Mouse (Mus musculus): ENCODE data around the gene Coro6. TPM values are rescaled to one million over a fixed set of nuclear protein-coding genes. Genes with fewer than 3 reads are reported as not detected.
A peak's percentile ranks its signal among the peaks of the same experiment; 100 is the strongest.

The Coro6 gene
- total RNA-seq, 1 experiment = 0.80 TPM

DNA sequence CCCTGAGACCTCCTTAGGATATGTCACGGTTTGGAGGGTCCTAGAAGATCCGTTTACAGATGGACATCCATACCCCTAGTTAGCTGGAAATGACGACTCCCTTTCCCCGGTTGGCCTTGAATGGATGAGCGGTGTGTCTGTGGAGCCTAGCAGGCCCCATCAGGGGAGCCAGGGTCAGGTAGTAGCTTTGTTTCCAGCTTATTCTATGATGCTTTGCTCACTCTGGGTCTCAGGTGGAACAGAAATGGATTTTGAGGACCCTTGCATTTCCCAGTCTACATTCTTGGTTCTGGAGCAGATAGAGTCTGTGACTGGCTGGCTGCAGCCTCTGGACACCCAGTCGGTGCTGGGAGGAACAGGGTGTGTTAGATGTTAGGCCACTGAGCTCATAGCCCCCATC, 32.6 kb downstream of the Coro6 start:
- Histone ChIP-seq H3K4me3 (ENCODE audit: insufficient read depth in 1 of 2, low read depth in 1 of 2, low read length in 2 of 2, poor library complexity in 1 of 2, severe bottlenecking in 1 of 2) (peak overlapping the region; percentile 76 to 94; a peak in 3 of 4 replicates), H3K9me3 (ENCODE audit: control insufficient read depth, insufficient read depth, low read depth, low read length) (no peaks in the 10 kb centered on the region), H3K4me1 (ENCODE audit: control insufficient read depth in 2 of 2, insufficient read depth in 2 of 2, low read length in 2 of 2, poor library complexity in 1 of 2) (peaks cover 18 to 36% of the 10 kb centered on the region in 2 experiments), H3K36me3 (ENCODE audit: control insufficient read depth, insufficient read depth, low read length, poor library complexity, severe bottlenecking) (peaks cover 7% of the 10 kb centered on the region; the same call in 1 of the 2 replicates), H3K9ac (ENCODE audit: insufficient read depth, low read depth, low read length, poor library complexity, severe bottlenecking) (peak overlapping the region; percentile 86; the same call in 1 of the 2 replicates), H3K27ac (ENCODE audit: insufficient read depth, low read depth, low read length, poor library complexity, severe bottlenecking) (no peak overlapping the region)
- DNase-seq (ENCODE audit: low read depth, low spot score) = no peak
- in situ Hi-C loops (cut with MboI; ENCODE audit: low sequenced_read_pairs in 2 of 2, unreplicated experiment in 2 of 2) = no loop called here
- TF ChIP-seq HCFC1 (IDR thresholded peaks at IDR 0.05; ENCODE audit: borderline replicate concordance, insufficient read depth, low read length) = no peak
- no peak for TF ChIP-seq ZNF384 (IDR thresholded peaks at IDR 0.05; ENCODE audit: low read depth, low read length)
- TF ChIP-seq ZC3H11A (IDR thresholded peaks at IDR 0.05; ENCODE audit: borderline replicate concordance, low read depth, low read length) = no peak
- no peak for TF ChIP-seq MAFK (IDR thresholded peaks at IDR 0.05; ENCODE audit: insufficient read depth, low read depth, low read length)
- TF ChIP-seq CHD2 (IDR thresholded peaks at IDR 0.05; ENCODE audit: low read depth, low read length) = no peak

DNA sequence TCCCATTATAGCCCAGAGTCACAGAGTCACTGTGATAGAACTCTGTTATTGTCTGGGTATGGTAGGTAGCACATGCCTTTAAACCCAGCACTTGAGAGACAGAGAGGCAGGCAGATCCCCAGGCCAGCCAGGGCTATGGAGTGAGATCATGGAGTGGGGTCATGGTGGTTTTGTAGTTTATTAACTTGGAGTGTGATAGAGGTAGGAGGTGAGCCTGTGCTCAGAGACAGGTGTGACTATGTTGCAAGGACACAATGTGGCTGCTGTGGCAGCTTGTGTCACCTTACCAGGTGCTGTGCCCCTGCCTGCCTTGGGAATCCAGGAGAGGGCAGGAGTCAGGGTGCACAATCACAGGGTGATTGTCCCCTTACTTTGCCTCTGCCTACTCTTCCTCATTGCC, 33.3 kb downstream of the Coro6 start:
- H3K9ac ChIP-seq (ENCODE audit: insufficient read depth, low read depth, low read length, poor library complexity, severe bottlenecking) = no peak overlapping the region
- H3K9me3 ChIP-seq (ENCODE audit: control insufficient read depth, insufficient read depth, low read depth, low read length) = no peaks in the 10 kb centered on the region
- peaks cover 14% of the 10 kb centered on the region for H3K36me3 ChIP-seq (ENCODE audit: control insufficient read depth, insufficient read depth, low read length, poor library complexity, severe bottlenecking)
- H3K4me3 ChIP-seq (ENCODE audit: insufficient read depth in 1 of 2, low read depth in 1 of 2, low read length in 2 of 2, poor library complexity in 1 of 2, severe bottlenecking in 1 of 2) = no peak overlapping the region
- in situ Hi-C loops (cut with MboI; ENCODE audit: low sequenced_read_pairs in 2 of 2, unreplicated experiment in 2 of 2) = no loop called here
- TF ChIP-seq ZNF384 (IDR thresholded peaks at IDR 0.05; ENCODE audit: low read depth, low read length) = no peak
- no peak for TF ChIP-seq ZC3H11A (IDR thresholded peaks at IDR 0.05; ENCODE audit: borderline replicate concordance, low read depth, low read length)
- TF ChIP-seq CHD2 (IDR thresholded peaks at IDR 0.05; ENCODE audit: low read depth, low read length) = no peak
- TF ChIP-seq HCFC1 (IDR thresholded peaks at IDR 0.05; ENCODE audit: borderline replicate concordance, insufficient read depth, low read length) = no peak
- TF ChIP-seq MAFK (IDR thresholded peaks at IDR 0.05; ENCODE audit: insufficient read depth, low read depth, low read length) = no peak
- no peak for DNase-seq (ENCODE audit: low read depth, low spot score)
- no peak overlapping the region for H3K27ac ChIP-seq (ENCODE audit: insufficient read depth, low read depth, low read length, poor library complexity, severe bottlenecking)
- peaks cover 18 to 41% of the 10 kb centered on the region in 2 experiments for H3K4me1 ChIP-seq (ENCODE audit: control insufficient read depth in 2 of 2, insufficient read depth in 2 of 2, low read length in 2 of 2, poor library complexity in 1 of 2)

DNA sequence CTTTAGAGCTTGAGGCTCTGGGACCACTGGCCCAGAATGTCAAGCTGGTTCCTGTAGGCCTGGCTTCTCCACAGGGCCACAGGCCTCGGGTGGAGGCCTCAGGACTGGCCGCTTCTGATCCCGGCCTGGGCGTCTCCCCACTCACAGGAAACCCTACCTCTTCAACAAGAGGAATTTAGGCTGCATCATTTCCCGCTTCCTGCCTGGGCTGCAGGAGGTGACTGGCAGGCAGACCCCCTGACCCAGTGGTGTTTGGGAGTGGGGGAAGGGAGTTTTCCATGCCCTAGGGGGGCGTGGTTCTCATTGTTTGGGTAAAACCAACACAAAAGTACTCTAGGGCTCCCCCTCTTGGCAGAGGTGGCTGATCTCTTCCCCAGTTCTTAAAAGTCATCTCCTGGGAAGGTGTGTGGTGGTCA, 35.1 kb downstream of the Coro6 start:
- Histone ChIP-seq H3K4me1 (ENCODE audit: control insufficient read depth in 2 of 2, insufficient read depth in 2 of 2, low read length in 2 of 2, poor library complexity in 1 of 2) (peaks cover 18 to 41% of the 10 kb centered on the region in 2 experiments), H3K27ac (ENCODE audit: insufficient read depth, low read depth, low read length, poor library complexity, severe bottlenecking) (peak overlapping the region; percentile 90), H3K36me3 (ENCODE audit: control insufficient read depth, insufficient read depth, low read length, poor library complexity, severe bottlenecking) (peaks cover 26% of the 10 kb centered on the region), H3K9ac (ENCODE audit: insufficient read depth, low read depth, low read length, poor library complexity, severe bottlenecking) (peak overlapping the region; percentile 52), H3K4me3 (ENCODE audit: insufficient read depth in 1 of 2, low read depth in 1 of 2, low read length in 2 of 2, poor library complexity in 1 of 2, severe bottlenecking in 1 of 2) (peak overlapping the region; percentile 20 to 39; a peak in 3 of 4 replicates), H3K9me3 (ENCODE audit: control insufficient read depth, insufficient read depth, low read depth, low read length) (no peaks in the 10 kb centered on the region)
- TF ChIP-seq HCFC1 (IDR thresholded peaks at IDR 0.05; ENCODE audit: borderline replicate concordance, insufficient read depth, low read length) = no peak
- in situ Hi-C loops (cut with MboI; ENCODE audit: low sequenced_read_pairs in 2 of 2, unreplicated experiment in 2 of 2) = no loop called here
- peak; percentile 97 for DNase-seq (ENCODE audit: low read depth, low spot score)

DNA sequence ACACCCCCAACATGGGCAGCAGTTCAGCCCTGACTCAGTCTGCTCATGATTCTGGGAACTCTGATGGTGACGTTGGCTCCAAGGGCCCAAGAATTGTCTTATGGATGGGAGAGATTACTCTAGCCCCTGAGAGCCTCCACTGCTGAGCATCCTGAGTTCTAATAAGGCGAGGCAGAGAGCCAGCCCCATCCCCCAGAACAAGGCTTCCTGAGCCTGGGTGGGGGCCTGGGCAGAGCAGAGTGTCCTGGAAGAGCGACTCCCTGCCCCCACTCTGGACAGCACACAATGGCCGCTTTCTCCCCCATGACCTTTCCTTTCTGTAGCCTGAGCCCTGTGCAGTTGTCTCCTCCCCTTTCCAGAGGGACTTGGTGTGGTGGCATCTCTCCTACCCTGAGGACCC, 35.6 kb downstream of the Coro6 start:
- Histone ChIP-seq H3K9ac (ENCODE audit: insufficient read depth, low read depth, low read length, poor library complexity, severe bottlenecking) (peak overlapping the region; percentile 51), H3K4me3 (ENCODE audit: insufficient read depth in 1 of 2, low read depth in 1 of 2, low read length in 2 of 2, poor library complexity in 1 of 2, severe bottlenecking in 1 of 2) (peak overlapping the region; percentile 6 to 19; a peak in 3 of 4 replicates), H3K36me3 (ENCODE audit: control insufficient read depth, insufficient read depth, low read length, poor library complexity, severe bottlenecking) (peaks cover 28% of the 10 kb centered on the region), H3K9me3 (ENCODE audit: control insufficient read depth, insufficient read depth, low read depth, low read length) (no peaks in the 10 kb centered on the region), H3K27ac (ENCODE audit: insufficient read depth, low read depth, low read length, poor library complexity, severe bottlenecking) (peak overlapping the region; percentile 82), H3K4me1 (ENCODE audit: control insufficient read depth in 2 of 2, insufficient read depth in 2 of 2, low read length in 2 of 2, poor library complexity in 1 of 2) (peaks cover 15 to 45% of the 10 kb centered on the region in 2 experiments)
- DNase-seq (ENCODE audit: low read depth, low spot score) = no peak
- TF ChIP-seq ZC3H11A (IDR thresholded peaks at IDR 0.05; ENCODE audit: borderline replicate concordance, low read depth, low read length) (no peak), HCFC1 (IDR thresholded peaks at IDR 0.05; ENCODE audit: borderline replicate concordance, insufficient read depth, low read length) (no peak), ZNF384 (IDR thresholded peaks at IDR 0.05; ENCODE audit: low read depth, low read length) (no peak), CHD2 (IDR thresholded peaks at IDR 0.05; ENCODE audit: low read depth, low read length) (no peak)
- in situ Hi-C loops (cut with MboI; ENCODE audit: low sequenced_read_pairs in 2 of 2, unreplicated experiment in 2 of 2) = no loop called here

Data from ES-E14 (cell line).